11 mouse cellular contexts compared by ENCODE assay signal in the genomic region with DNA sequence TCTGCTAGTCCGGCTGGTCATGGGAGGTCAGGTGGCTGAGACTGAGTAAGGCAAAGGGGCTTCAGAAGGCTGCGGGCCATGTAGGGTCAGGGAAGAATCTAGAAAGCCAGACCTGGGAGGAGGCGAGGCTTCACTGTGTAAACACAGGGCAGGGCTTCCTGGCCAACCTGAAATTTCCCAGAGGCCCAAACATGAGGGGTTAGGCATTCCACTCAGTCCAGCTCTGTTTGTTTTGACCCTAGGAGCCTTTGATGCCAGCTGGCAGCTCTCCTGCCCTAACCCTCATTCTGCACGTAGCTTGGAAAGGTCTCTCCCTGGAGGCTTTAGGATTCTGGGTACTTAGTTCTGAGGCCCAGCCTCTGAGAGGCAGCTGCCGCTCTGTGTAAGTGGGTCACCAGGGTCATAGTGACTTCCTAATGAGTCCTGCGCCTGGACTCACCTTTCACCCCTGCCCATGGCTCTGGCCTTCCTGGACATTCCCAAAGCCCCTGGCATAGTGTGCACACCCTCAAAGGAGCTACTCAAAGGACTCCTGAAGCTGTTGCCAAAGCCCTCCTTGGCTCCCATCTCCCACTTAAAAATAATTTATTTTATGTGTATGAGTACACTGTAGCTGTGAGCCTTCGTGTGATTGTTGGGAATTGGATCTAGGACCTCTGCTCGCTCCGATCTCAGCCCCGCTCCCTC. TPM values are rescaled to one million over a fixed set of nuclear protein-coding genes. Genes with fewer than 3 reads are reported as not detected.
DNase-seq lines count a peak whose midpoint lies in the region; ATAC-seq lines count a peak whose summit lies in the region.
"Had no signal": no experiment of that assay in that cellular context is flagged by ENCODE, and none has a peak within 500 bp of the region (broad histone marks: within the 10 kb centered on the region; RNA-seq: fewer than 3 reads in every experiment).

No protein-coding gene starts in this region.

- no peak overlapping the region for H3K4me3 ChIP-seq in kidney, embryonic 14.5 days (ENCODE audit: low read length)
- H3K4me3 ChIP-seq in intestine, embryonic 16.5 days (ENCODE audit: low read length): no peak overlapping the region
- H3K4me3 ChIP-seq: megakaryocyte, embryonic 14.5 days had no signal

- H3K36me3 ChIP-seq in kidney, embryonic 14.5 days (ENCODE audit: control insufficient read depth, insufficient read depth, low read length): peaks cover 4% of the 10 kb centered on the region; the same call in 1 of the 2 replicates
- H3K36me3 ChIP-seq in intestine, embryonic 16.5 days (ENCODE audit: control insufficient read depth, insufficient read depth, low read length): no peaks in the 10 kb centered on the region

- WGBS in kidney, embryonic 14.5 days: 43% methylated on average over 10 of the region's 10 CpGs
- WGBS in intestine, embryonic 16.5 days: 40% methylated on average over 10 of the region's 10 CpGs

- no peaks in the 10 kb centered on the region for H3K27me3 ChIP-seq in kidney, embryonic 14.5 days (ENCODE audit: control insufficient read depth, insufficient read depth, low read length)
- H3K27me3 ChIP-seq in intestine, embryonic 16.5 days (replicated peaks; ENCODE audit: control insufficient read depth, insufficient read depth, low read length): no peaks in the 10 kb centered on the region

- peaks cover 29% of the 10 kb centered on the region for H3K4me1 ChIP-seq in kidney, embryonic 14.5 days (ENCODE audit: control insufficient read depth, insufficient read depth, low read length)
- H3K4me1 ChIP-seq in intestine, embryonic 16.5 days (ENCODE audit: control insufficient read depth, insufficient read depth, low read length): peaks cover 40% of the 10 kb centered on the region

- H3K4me2 ChIP-seq in kidney, embryonic 14.5 days (replicated peaks; ENCODE audit: low read depth, low read length): no peak overlapping the region
- no peak overlapping the region for H3K4me2 ChIP-seq in intestine, embryonic 16.5 days (ENCODE audit: low read depth, low read length)

- H3K9me3 ChIP-seq in kidney, embryonic 14.5 days (ENCODE audit: control insufficient read depth, low read length): no peaks in the 10 kb centered on the region
- H3K9me3 ChIP-seq in intestine, embryonic 16.5 days (ENCODE audit: control insufficient read depth, low read length): no peaks in the 10 kb centered on the region
- H3K9me3 ChIP-seq: G1E; megakaryocyte, embryonic 14.5 days had no signal

- DNase-seq in kidney, adult 11 months: peak; percentile 77
- peak; percentile 81 to 89 for DNase-seq in heart, adult 18-20 months
- peak; percentile 81 for DNase-seq in lung, postnatal 10 days
- no peak for DNase-seq in urinary bladder, postnatal 4 days (ENCODE audit: low spot score in 2 of 2)
- DNase-seq in right cerebral cortex, postnatal 14 days: no peak
- DNase-seq in adrenal gland, postnatal 4 days (ENCODE audit: low spot score in 2 of 2): no peak

- no peak overlapping the region; the same call in 1 of the 2 replicates for H3K27ac ChIP-seq in kidney, embryonic 14.5 days (ENCODE audit: low read depth, low read length)
- peak overlapping the region; percentile 83 for H3K27ac ChIP-seq in intestine, embryonic 16.5 days (ENCODE audit: low read length)

- no peak overlapping the region for H3K9ac ChIP-seq in kidney, embryonic 14.5 days (ENCODE audit: low read depth, low read length)
- H3K9ac ChIP-seq in intestine, embryonic 16.5 days (ENCODE audit: low read depth, low read length): peak overlapping the region; percentile 51

- ATAC-seq in kidney, embryonic 14.5 days (ENCODE audit: low FRiP score, low TSS enrichment): no peak
- ATAC-seq in intestine, embryonic 16.5 days: peak; percentile 16

RNA-seq across cellular contexts. Expression of a gene that starts 2.7 kb away (rescaled TPM):
- polyA plus RNA-seq in kidney, embryonic 14.5 days (2014; fragmentation: Nextera tagmentation; extraction: Ambion mirVana): 847 and 943 TPM in 2 replicates
- total RNA-seq in heart, adult 18-20 months (2021): 1,000 to 10,000 TPM; 1,459 to 1,479 TPM
- polyA plus RNA-seq in intestine, embryonic 16.5 days (2015; fragmentation: Nextera tagmentation; extraction: Ambion mirVana): 1,158 and 1,189 TPM in 2 replicates
- 100 to 1,000 TPM; 504 to 513 TPM for total RNA-seq in adrenal gland, postnatal 4 days (2021)

RNA-seq across cellular contexts. Expression of a gene that starts 12.8 kb away (rescaled TPM):
- polyA plus RNA-seq in kidney, embryonic 14.5 days (2014; fragmentation: Nextera tagmentation; extraction: Ambion mirVana): 0.54 and 0.61 TPM in 2 replicates
- 1 to 10 TPM; 7.2 to 7.9 TPM for total RNA-seq in heart, adult 18-20 months (2021)
- 0.21 and 0.56 TPM in 2 replicates for polyA plus RNA-seq in intestine, embryonic 16.5 days (2015; fragmentation: Nextera tagmentation; extraction: Ambion mirVana)
- total RNA-seq in adrenal gland, postnatal 4 days (2021): 1 to 10 TPM; 1.8 to 2.4 TPM

RNA-seq across cellular contexts. Expression of a gene that starts 14.8 kb away (rescaled TPM):
- 0.11 and 0.14 TPM in 2 replicates for polyA plus RNA-seq in kidney, embryonic 14.5 days (2014; fragmentation: Nextera tagmentation; extraction: Ambion mirVana)
- 10 to 100 TPM; 14.8 to 15.1 TPM for total RNA-seq in heart, adult 18-20 months (2021)
- 0.04 TPM in 1 of 2 replicates, not detected in the other for polyA plus RNA-seq in intestine, embryonic 16.5 days (2015; fragmentation: Nextera tagmentation; extraction: Ambion mirVana)
- 1 to 10 TPM; 8.9 to 9.3 TPM for total RNA-seq in adrenal gland, postnatal 4 days (2021)
- total RNA-seq: common myeloid progenitor, adult 5-6 weeks had no signal

RNA-seq across cellular contexts. Expression of a gene that starts 19.6 kb away (rescaled TPM):
- 105 and 108 TPM in 2 replicates for polyA plus RNA-seq in kidney, embryonic 14.5 days (2014; fragmentation: Nextera tagmentation; extraction: Ambion mirVana)
- total RNA-seq in heart, adult 18-20 months (2021): 100 to 1,000 TPM; 213 to 227 TPM
- 120 and 128 TPM in 2 replicates for polyA plus RNA-seq in intestine, embryonic 16.5 days (2015; fragmentation: Nextera tagmentation; extraction: Ambion mirVana)
- 10 to 100 TPM; 72.6 to 78.1 TPM for total RNA-seq in adrenal gland, postnatal 4 days (2021)

RNA-seq across cellular contexts. Expression of a gene that starts 32.4 kb away (rescaled TPM):
- 85.7 and 90.9 TPM in 2 replicates for polyA plus RNA-seq in kidney, embryonic 14.5 days (2014; fragmentation: Nextera tagmentation; extraction: Ambion mirVana)
- total RNA-seq in heart, adult 18-20 months (2021): 10 to 100 TPM; 15.5 to 18.0 TPM
- polyA plus RNA-seq in intestine, embryonic 16.5 days (2015; fragmentation: Nextera tagmentation; extraction: Ambion mirVana): 56.8 and 64.4 TPM in 2 replicates
- 10 to 100 TPM; 32.4 to 33.9 TPM for total RNA-seq in adrenal gland, postnatal 4 days (2021)

Comparison
In these comparisons a context has a peak if more than half of its experiments do, and no peak if none do; other contexts are left out.
1. DNase-seq: peak in kidney, adult 11 months (single experiment), heart, adult 18-20 months (2 of 2) and lung, postnatal 10 days (single experiment); none in urinary bladder, postnatal 4 days (0 of 2), right cerebral cortex, postnatal 14 days (single experiment) and adrenal gland, postnatal 4 days (0 of 2).